Mouse (Mus musculus): ENCODE data around the gene Tle3. TPM values are rescaled to one million over a fixed set of nuclear protein-coding genes. Genes with fewer than 3 reads are reported as not detected.

Tle3 gene
- polyA plus RNA-seq, 1 experiment from 2014 or later = 36.0 TPM

DNA sequence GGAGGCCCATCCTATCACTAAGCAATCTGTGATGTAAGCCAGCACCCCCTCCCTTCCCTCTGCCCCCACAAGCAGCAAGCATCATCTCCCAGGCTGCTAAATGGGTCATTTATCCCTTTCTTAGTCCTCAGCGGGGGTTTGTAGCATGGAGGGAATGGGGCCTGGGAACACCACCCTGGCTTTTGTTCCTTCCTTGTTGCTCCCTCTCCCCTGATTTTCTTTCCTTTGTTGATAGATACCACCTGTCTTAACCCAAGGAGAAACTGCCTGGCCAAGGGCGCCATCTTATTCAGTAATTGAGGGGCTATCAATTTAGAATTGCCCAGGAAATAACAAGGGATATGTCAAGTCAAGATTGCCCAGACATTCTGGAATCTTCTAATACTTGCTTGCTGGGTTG is 14.1 kb downstream of the Tle3 start:
- H3K9ac ChIP-seq = no peak overlapping the region
- H3K9me3 ChIP-seq (replicated peaks) = no peaks in the 10 kb centered on the region
- WGBS = 74% methylated on average over 2 of the region's 2 CpGs
- no peaks in the 10 kb centered on the region for H3K27me3 ChIP-seq
- H3K4me1 ChIP-seq = peaks cover 64% of the 10 kb centered on the region
- H3K4me3 ChIP-seq (replicated peaks) = no peak overlapping the region
- H3K36me3 ChIP-seq = peaks cover 39% of the 10 kb centered on the region; the same call in 1 of the 2 replicates
- peak overlapping the region; percentile 7; the same call in 1 of the 2 replicates for H3K27ac ChIP-seq (replicated peaks)
- no peak for ATAC-seq (ENCODE audit: insufficient number of reproducible peaks, low FRiP score, low TSS enrichment, low read depth)
- H3K4me2 ChIP-seq (replicated peaks) = no peak overlapping the region

DNA sequence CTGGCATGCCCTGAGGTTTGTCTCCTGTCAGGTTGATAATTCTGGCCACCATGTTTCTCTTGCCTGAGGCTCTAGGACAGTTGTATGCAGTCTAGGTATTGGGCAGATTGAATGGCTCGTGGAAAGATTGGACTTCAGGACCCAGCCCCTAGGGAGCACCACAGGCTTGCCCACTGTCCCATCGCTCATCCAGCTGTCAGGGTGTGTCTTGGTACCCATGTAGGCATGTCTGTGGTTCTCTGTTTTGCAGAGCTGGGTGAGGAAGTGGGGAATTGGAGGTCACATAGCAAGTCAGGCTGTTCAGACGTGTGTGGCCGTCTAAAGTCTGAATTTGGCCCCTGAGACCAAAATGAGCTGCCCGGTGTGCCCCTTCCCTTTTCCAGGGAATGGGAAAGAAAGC is 15.6 kb downstream of the Tle3 start:
- peaks cover 26% of the 10 kb centered on the region; the same call in 1 of the 2 replicates for H3K36me3 ChIP-seq
- H3K27me3 ChIP-seq = no peaks in the 10 kb centered on the region
- H3K9me3 ChIP-seq (replicated peaks) = no peaks in the 10 kb centered on the region
- no peak overlapping the region for H3K9ac ChIP-seq
- H3K27ac ChIP-seq (replicated peaks) = no peak overlapping the region
- no peak overlapping the region for H3K4me3 ChIP-seq (replicated peaks)
- H3K4me2 ChIP-seq (replicated peaks) = no peak overlapping the region
- WGBS = 76% methylated on average over 5 of the region's 5 CpGs
- H3K4me1 ChIP-seq = peaks cover 59% of the 10 kb centered on the region
- no peak for ATAC-seq (ENCODE audit: insufficient number of reproducible peaks, low FRiP score, low TSS enrichment, low read depth)

- Histone ChIP-seq H3K36me3 (peaks cover 29% of the 10 kb centered on the region), H3K9me3 (replicated peaks) (no peaks in the 10 kb centered on the region), H3K4me1 (peaks cover 54% of the 10 kb centered on the region), H3K4me3 (replicated peaks) (no peak overlapping the region), H3K4me2 (replicated peaks) (no peak overlapping the region), H3K27me3 (no peaks in the 10 kb centered on the region), H3K27ac (replicated peaks) (no peak overlapping the region), H3K9ac (no peak overlapping the region)
- no peak for ATAC-seq (ENCODE audit: insufficient number of reproducible peaks, low FRiP score, low TSS enrichment, low read depth)
- 69% methylated on average over 12 of the region's 12 CpGs for WGBS
Measured at GRCm38 (mm10) chr9:61388214-61388613, 16.0 kb downstream of the Tle3 start.

- no peak overlapping the region for H3K4me2 ChIP-seq (replicated peaks)
- H3K9me3 ChIP-seq (replicated peaks) = no peaks in the 10 kb centered on the region
- no peak overlapping the region for H3K4me3 ChIP-seq (replicated peaks)
- H3K36me3 ChIP-seq = peaks cover 35% of the 10 kb centered on the region
- WGBS = 58% methylated on average over 14 of the region's 14 CpGs
- H3K27ac ChIP-seq (replicated peaks) = no peak overlapping the region
- no peak for ATAC-seq (ENCODE audit: insufficient number of reproducible peaks, low FRiP score, low TSS enrichment, low read depth)
- no peaks in the 10 kb centered on the region for H3K27me3 ChIP-seq
- peaks cover 48% of the 10 kb centered on the region for H3K4me1 ChIP-seq
- no peak overlapping the region for H3K9ac ChIP-seq
Measured at GRCm38 (mm10) chr9:61388689-61389403, 16.7 kb downstream of the Tle3 start.

GRCm38 (mm10) chr9:61389404-61389701 is 17.2 kb downstream of the Tle3 start:
- no peak overlapping the region for H3K4me2 ChIP-seq (replicated peaks)
- H3K36me3 ChIP-seq = peaks cover 40% of the 10 kb centered on the region
- H3K27ac ChIP-seq (replicated peaks) = no peak overlapping the region
- ATAC-seq (ENCODE audit: insufficient number of reproducible peaks, low FRiP score, low TSS enrichment, low read depth) = no peak
- H3K27me3 ChIP-seq = no peaks in the 10 kb centered on the region
- peaks cover 44% of the 10 kb centered on the region for H3K4me1 ChIP-seq
- no peaks in the 10 kb centered on the region for H3K9me3 ChIP-seq (replicated peaks)
- WGBS = 65% methylated on average over 7 of the region's 7 CpGs
- H3K4me3 ChIP-seq (replicated peaks) = no peak overlapping the region
- no peak overlapping the region for H3K9ac ChIP-seq

DNA sequence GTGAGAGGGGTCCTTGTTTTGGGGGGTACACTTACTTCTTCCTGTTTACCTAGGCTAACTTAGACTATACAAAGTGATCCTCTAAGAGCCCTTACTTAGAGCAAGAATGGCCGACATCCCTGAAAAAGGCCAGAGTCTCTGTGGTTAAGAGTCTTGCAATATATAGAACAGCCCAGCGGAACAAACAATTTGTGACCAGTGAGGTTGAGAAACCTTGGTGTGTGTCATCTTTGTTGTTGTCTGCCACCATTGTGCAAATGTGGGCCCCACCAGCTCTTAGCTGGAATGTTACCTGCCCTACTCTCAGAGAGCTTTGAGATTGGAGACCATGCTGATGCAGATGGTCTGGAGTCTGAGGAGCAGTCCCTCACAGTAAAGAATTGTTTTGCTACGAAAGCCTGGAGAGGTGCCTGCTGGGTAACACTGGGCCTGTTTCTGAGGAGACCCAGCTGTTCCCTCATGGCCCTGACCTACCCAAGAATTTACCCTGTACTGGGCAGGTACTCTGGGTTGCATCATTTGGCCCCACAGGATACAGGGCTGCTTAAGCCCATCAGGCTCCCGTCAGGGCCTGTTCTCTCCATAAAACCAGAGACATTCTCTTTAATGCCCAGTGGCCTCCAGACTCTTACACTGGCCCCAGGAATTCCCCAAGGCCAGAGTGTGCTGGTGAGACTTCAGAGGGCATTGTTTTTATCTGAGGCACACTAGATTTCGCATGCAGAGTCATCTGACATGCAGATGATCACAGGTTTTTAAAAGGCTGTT is 19.6 kb downstream of the Tle3 start:
- H3K4me3 ChIP-seq (replicated peaks) = no peak overlapping the region
- peaks cover 54% of the 10 kb centered on the region for H3K36me3 ChIP-seq
- H3K9ac ChIP-seq = no peak overlapping the region
- H3K4me2 ChIP-seq (replicated peaks) = no peak overlapping the region
- H3K27ac ChIP-seq (replicated peaks) = no peak overlapping the region
- H3K9me3 ChIP-seq (replicated peaks) = no peaks in the 10 kb centered on the region
- ATAC-seq (ENCODE audit: insufficient number of reproducible peaks, low FRiP score, low TSS enrichment, low read depth) = no peak
- H3K4me1 ChIP-seq = peaks cover 36% of the 10 kb centered on the region
- WGBS = 68% methylated on average over 5 of the region's 5 CpGs
- no peaks in the 10 kb centered on the region for H3K27me3 ChIP-seq

- 76% methylated on average over 6 of the region's 6 CpGs for WGBS
- ATAC-seq (ENCODE audit: insufficient number of reproducible peaks, low FRiP score, low TSS enrichment, low read depth) = no peak
Measured at GRCm38 (mm10) chr9:61392338-61392620, 20.1 kb downstream of the Tle3 start.

DNA sequence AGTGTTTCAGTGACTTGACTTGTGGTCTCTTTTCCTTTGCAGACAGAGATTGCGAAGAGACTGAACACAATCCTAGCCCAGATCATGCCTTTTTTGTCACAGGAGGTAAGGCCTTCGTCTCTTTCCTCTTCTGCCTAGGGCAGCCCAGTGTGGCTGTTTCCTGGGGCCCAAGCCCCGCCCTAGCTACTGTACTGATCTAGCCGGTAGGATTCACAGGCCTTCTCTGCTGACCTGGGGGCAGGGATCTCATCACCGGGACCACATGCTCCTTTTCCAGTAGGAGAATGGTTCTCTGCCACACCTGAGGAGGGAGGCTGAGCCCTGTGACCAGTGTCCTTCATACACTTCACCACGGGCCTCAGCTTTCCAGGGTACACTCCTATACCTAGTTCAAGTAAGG is 21.0 kb downstream of the Tle3 start:
- H3K36me3 ChIP-seq = peaks cover 49% of the 10 kb centered on the region
- no peaks in the 10 kb centered on the region for H3K9me3 ChIP-seq (replicated peaks)
- H3K27ac ChIP-seq (replicated peaks) = no peak overlapping the region
- H3K4me3 ChIP-seq (replicated peaks) = no peak overlapping the region
- ATAC-seq (ENCODE audit: insufficient number of reproducible peaks, low FRiP score, low TSS enrichment, low read depth) = no peak
- H3K4me2 ChIP-seq (replicated peaks) = no peak overlapping the region
- WGBS = 69% methylated on average over 6 of the region's 6 CpGs
- no peaks in the 10 kb centered on the region for H3K27me3 ChIP-seq
- H3K4me1 ChIP-seq = peaks cover 50% of the 10 kb centered on the region
- H3K9ac ChIP-seq = no peak overlapping the region

More at GRCm38 (mm10) chr9:61392338-61392620, 20.1 kb downstream of the Tle3 start:
- H3K27me3 ChIP-seq = no peaks in the 10 kb centered on the region
- H3K4me1 ChIP-seq = peaks cover 42% of the 10 kb centered on the region
- no peak overlapping the region for H3K9ac ChIP-seq
- H3K4me3 ChIP-seq (replicated peaks) = no peak overlapping the region
- no peaks in the 10 kb centered on the region for H3K9me3 ChIP-seq (replicated peaks)
- peaks cover 51% of the 10 kb centered on the region for H3K36me3 ChIP-seq
- H3K4me2 ChIP-seq (replicated peaks) = no peak overlapping the region
- H3K27ac ChIP-seq (replicated peaks) = no peak overlapping the region

DNA sequence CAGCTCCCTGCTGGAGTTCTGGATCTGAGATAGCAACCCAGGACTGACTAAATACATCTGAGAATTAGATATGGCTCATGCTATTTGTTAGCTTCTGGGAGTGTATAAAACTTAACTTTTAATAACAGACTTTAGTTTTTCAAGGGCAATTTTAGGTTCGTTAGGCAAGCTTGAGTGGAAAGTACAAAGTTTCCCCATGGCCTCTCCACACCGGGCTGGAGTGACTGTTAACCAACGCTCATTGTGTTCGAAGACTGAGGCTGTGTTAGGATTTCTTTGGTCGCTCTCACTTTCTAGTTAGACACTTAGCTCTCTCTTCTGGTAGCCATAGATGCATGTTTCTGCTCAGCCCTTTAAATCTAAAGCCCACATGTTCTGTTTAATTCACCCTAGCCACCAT is 21.7 kb downstream of the Tle3 start:
- no peak for ATAC-seq (ENCODE audit: insufficient number of reproducible peaks, low FRiP score, low TSS enrichment, low read depth)
- H3K4me3 ChIP-seq (replicated peaks) = no peak overlapping the region
- H3K4me1 ChIP-seq = peaks cover 53% of the 10 kb centered on the region
- peaks cover 51% of the 10 kb centered on the region for H3K36me3 ChIP-seq
- no peaks in the 10 kb centered on the region for H3K27me3 ChIP-seq
- WGBS = 87% methylated on average over 5 of the region's 5 CpGs
- no peak overlapping the region for H3K9ac ChIP-seq
- H3K4me2 ChIP-seq (replicated peaks) = no peak overlapping the region
- H3K9me3 ChIP-seq (replicated peaks) = no peaks in the 10 kb centered on the region
- no peak overlapping the region for H3K27ac ChIP-seq (replicated peaks)

DNA sequence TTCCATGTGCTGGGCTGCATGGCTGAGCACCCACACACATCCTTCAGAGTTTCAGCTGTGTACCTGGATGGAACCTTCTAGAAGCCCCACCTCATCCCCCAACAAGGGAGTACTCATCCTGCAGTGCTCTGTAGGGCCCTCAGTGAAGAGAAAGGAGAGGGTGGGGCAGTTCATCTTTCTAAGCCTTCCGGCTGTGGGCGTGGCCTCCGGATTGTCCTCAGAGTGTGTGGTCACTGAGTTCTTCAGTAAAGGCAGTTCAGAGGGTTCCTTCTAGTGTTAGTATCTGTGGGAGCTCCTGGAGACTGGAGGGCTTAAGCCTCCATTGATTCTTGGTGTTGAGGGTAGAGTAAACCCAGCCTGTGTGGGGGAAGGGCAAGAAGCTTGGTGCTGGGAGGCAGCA is 22.9 kb downstream of the Tle3 start:
- Histone ChIP-seq H3K27me3 (no peaks in the 10 kb centered on the region), H3K4me3 (replicated peaks) (no peak overlapping the region), H3K36me3 (peaks cover 53% of the 10 kb centered on the region), H3K9me3 (replicated peaks) (no peaks in the 10 kb centered on the region), H3K4me1 (peaks cover 45% of the 10 kb centered on the region), H3K4me2 (replicated peaks) (no peak overlapping the region), H3K9ac (no peak overlapping the region), H3K27ac (replicated peaks) (no peak overlapping the region)
- 79% methylated on average over 3 of the region's 3 CpGs for WGBS
- no peak for ATAC-seq (ENCODE audit: insufficient number of reproducible peaks, low FRiP score, low TSS enrichment, low read depth)

- Histone ChIP-seq H3K27me3 (no peaks in the 10 kb centered on the region; the same call in 1 of the 2 replicates), H3K27ac (replicated peaks) (no peak overlapping the region), H3K4me2 (replicated peaks) (no peak overlapping the region), H3K9ac (no peak overlapping the region), H3K4me3 (replicated peaks) (no peak overlapping the region), H3K4me1 (peaks cover 53% of the 10 kb centered on the region), H3K9me3 (replicated peaks) (no peaks in the 10 kb centered on the region), H3K36me3 (peaks cover 59% of the 10 kb centered on the region)
- ATAC-seq (ENCODE audit: insufficient number of reproducible peaks, low FRiP score, low TSS enrichment, low read depth) = no peak
- 38% methylated on average over 13 of the region's 13 CpGs for WGBS
Measured at GRCm38 (mm10) chr9:61396474-61396873, 24.3 kb downstream of the Tle3 start.

DNA sequence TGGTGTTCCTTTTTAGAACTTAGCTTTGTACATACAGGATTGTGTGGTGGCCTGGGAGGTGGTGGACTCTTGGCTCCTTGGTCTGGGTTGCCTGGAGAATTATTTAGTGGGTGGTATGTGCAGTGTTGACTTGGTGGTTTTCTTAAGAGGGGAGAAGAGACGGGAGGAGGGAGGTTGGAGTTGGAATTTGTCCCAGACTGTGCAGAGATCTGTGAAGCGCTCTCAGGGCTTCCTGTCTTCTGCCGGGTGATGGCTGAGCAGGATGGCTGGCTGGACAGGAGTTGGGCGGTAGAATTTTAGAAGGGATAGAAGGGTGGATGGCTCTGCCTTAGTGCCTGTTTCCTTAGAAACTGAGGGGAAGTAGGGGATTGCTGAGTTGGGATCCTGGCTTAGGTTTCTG is 25.0 kb downstream of the Tle3 start:
- H3K9ac ChIP-seq = no peak overlapping the region
- H3K27me3 ChIP-seq = no peaks in the 10 kb centered on the region; the same call in 1 of the 2 replicates
- peaks cover 53% of the 10 kb centered on the region for H3K4me1 ChIP-seq
- no peak for ATAC-seq (ENCODE audit: insufficient number of reproducible peaks, low FRiP score, low TSS enrichment, low read depth)
- H3K4me2 ChIP-seq (replicated peaks) = no peak overlapping the region
- H3K9me3 ChIP-seq (replicated peaks) = no peaks in the 10 kb centered on the region
- WGBS = 43% methylated on average over 4 of the region's 4 CpGs
- peaks cover 65% of the 10 kb centered on the region for H3K36me3 ChIP-seq
- H3K27ac ChIP-seq (replicated peaks) = no peak overlapping the region
- no peak overlapping the region for H3K4me3 ChIP-seq (replicated peaks)

All from embryonic facial prominence, embryonic 15.5 days (tissue).